Mouse (Mus musculus): ENCODE results near the gene 5730596B20Rik. TPM values are rescaled to one million over a fixed set of nuclear protein-coding genes. Genes with fewer than 3 reads are reported as not detected.

5730596B20Rik gene
- polyA plus RNA-seq, 1 experiment from 2014 or later, result 0.10 TPM

- peak within 1 kb of the TSS; percentile 14; the same call in 1 of the 2 replicates for H3K4me3 ChIP-seq (ENCODE audit: low read depth, low read length)
- H3K9me3 ChIP-seq (ENCODE audit: control insufficient read depth, low read length), result no peaks in the 10 kb centered on the region
- ATAC-seq (ENCODE audit: low read depth), result no peak
- no peak within 1 kb of the TSS for H3K27ac ChIP-seq (replicated peaks; ENCODE audit: low read depth, low read length)
- H3K27me3 ChIP-seq (replicated peaks; ENCODE audit: control insufficient read depth, insufficient read depth, low read length), result peaks cover 100% of the 10 kb centered on the region
- no peak within 1 kb of the TSS for H3K9ac ChIP-seq (ENCODE audit: low read depth, low read length)
- peak within 1 kb of the TSS; percentile 31; the same call in 1 of the 2 replicates for H3K4me2 ChIP-seq (ENCODE audit: low read depth, low read length)
- WGBS, result 3% methylated on average over 38 of the region's 47 CpGs
- DNase-seq (ENCODE audit: low spot score), result no peak
- no peaks in the 10 kb centered on the region for H3K36me3 ChIP-seq (ENCODE audit: control insufficient read depth, insufficient read depth, low read length)
- H3K4me1 ChIP-seq (ENCODE audit: control insufficient read depth, insufficient read depth, low read length), result 0 out of 2 replicates have a peak, but pooled peaks cover 4% of the 10 kb centered on the region
These were observed 31.0 kb downstream of the 5730596B20Rik start, which contains the start of gene Hoxa6 for GRCm38 (mm10) chr6:52208072-52208867. Gene Hoxa6, minus strand, starts transcription at chr6:52208722.

- Histone ChIP-seq H3K4me2 (ENCODE audit: low read depth, low read length) (peak overlapping the region; percentile 31; the same call in 1 of the 2 replicates), H3K27ac (replicated peaks; ENCODE audit: low read depth, low read length) (no peak overlapping the region), H3K27me3 (replicated peaks; ENCODE audit: control insufficient read depth, insufficient read depth, low read length) (peaks cover 100% of the 10 kb centered on the region)
These were observed 31.8 kb downstream of the 5730596B20Rik start for GRCm38 (mm10) chr6:52208868-52209684.

GRCm38 (mm10) chr6:52209685-52210046, 32.4 kb downstream of the 5730596B20Rik start:
- Histone ChIP-seq H3K27ac (replicated peaks; ENCODE audit: low read depth, low read length) (no peak overlapping the region), H3K4me2 (ENCODE audit: low read depth, low read length) (no peak overlapping the region), H3K9ac (ENCODE audit: low read depth, low read length) (no peak overlapping the region), H3K9me3 (ENCODE audit: control insufficient read depth, low read length) (no peaks in the 10 kb centered on the region), H3K4me3 (ENCODE audit: low read depth, low read length) (no peak overlapping the region), H3K4me1 (ENCODE audit: control insufficient read depth, insufficient read depth, low read length) (no peaks in the 10 kb centered on the region), H3K36me3 (ENCODE audit: control insufficient read depth, insufficient read depth, low read length) (no peaks in the 10 kb centered on the region), H3K27me3 (replicated peaks; ENCODE audit: control insufficient read depth, insufficient read depth, low read length) (peaks cover 100% of the 10 kb centered on the region)
- 10% methylated on average over 12 of the region's 12 CpGs for WGBS
- no peak for ATAC-seq (ENCODE audit: low read depth)
- DNase-seq (ENCODE audit: low spot score), result no peak

More at GRCm38 (mm10) chr6:52208868-52209684, 31.8 kb downstream of the 5730596B20Rik start:
- Histone ChIP-seq H3K4me3 (ENCODE audit: low read depth, low read length) (peak overlapping the region; percentile 14; the same call in 1 of the 2 replicates), H3K4me1 (ENCODE audit: control insufficient read depth, insufficient read depth, low read length) (0 out of 2 replicates have a peak, but pooled peaks cover under 1% of the 10 kb centered on the region), H3K9me3 (ENCODE audit: control insufficient read depth, low read length) (no peaks in the 10 kb centered on the region), H3K9ac (ENCODE audit: low read depth, low read length) (no peak overlapping the region), H3K36me3 (ENCODE audit: control insufficient read depth, insufficient read depth, low read length) (no peaks in the 10 kb centered on the region)
- WGBS, result 10% methylated on average over 13 of the region's 18 CpGs
- DNase-seq (ENCODE audit: low spot score) (no peak), ATAC-seq (ENCODE audit: low read depth) (no peak)

GRCm38 (mm10) chr6:52211170-52211935, 34.1 kb downstream of the 5730596B20Rik start:
- WGBS, result 1% methylated on average over 37 of the region's 37 CpGs
- Histone ChIP-seq H3K4me2 (ENCODE audit: low read depth, low read length) (0 out of 2 replicates have a peak overlapping the region, but pooled peaks have one; percentile 7), H3K4me3 (ENCODE audit: low read depth, low read length) (peak overlapping the region; percentile 16)

GRCm38 (mm10) chr6:52211961-52212360, 34.7 kb downstream of the 5730596B20Rik start:
- no peak for ATAC-seq (ENCODE audit: low read depth)
- Histone ChIP-seq H3K4me1 (ENCODE audit: control insufficient read depth, insufficient read depth, low read length) (0 out of 2 replicates have a peak, but pooled peaks cover 2% of the 10 kb centered on the region), H3K36me3 (ENCODE audit: control insufficient read depth, insufficient read depth, low read length) (no peaks in the 10 kb centered on the region), H3K27me3 (replicated peaks; ENCODE audit: control insufficient read depth, insufficient read depth, low read length) (peaks cover 100% of the 10 kb centered on the region), H3K4me2 (ENCODE audit: low read depth, low read length) (no peak overlapping the region), H3K9me3 (ENCODE audit: control insufficient read depth, low read length) (no peaks in the 10 kb centered on the region), H3K4me3 (ENCODE audit: low read depth, low read length) (peak overlapping the region; percentile 16), H3K9ac (ENCODE audit: low read depth, low read length) (no peak overlapping the region), H3K27ac (replicated peaks; ENCODE audit: low read depth, low read length) (no peak overlapping the region)
- no peak for DNase-seq (ENCODE audit: low spot score)
- WGBS, result 7% methylated on average over 13 of the region's 13 CpGs

More at GRCm38 (mm10) chr6:52211170-52211935, 34.1 kb downstream of the 5730596B20Rik start:
- Histone ChIP-seq H3K9me3 (ENCODE audit: control insufficient read depth, low read length) (no peaks in the 10 kb centered on the region), H3K36me3 (ENCODE audit: control insufficient read depth, insufficient read depth, low read length) (no peaks in the 10 kb centered on the region), H3K9ac (ENCODE audit: low read depth, low read length) (no peak overlapping the region), H3K27ac (replicated peaks; ENCODE audit: low read depth, low read length) (no peak overlapping the region), H3K4me1 (ENCODE audit: control insufficient read depth, insufficient read depth, low read length) (no peaks in the 10 kb centered on the region), H3K27me3 (replicated peaks; ENCODE audit: control insufficient read depth, insufficient read depth, low read length) (peaks cover 100% of the 10 kb centered on the region)
- DNase-seq (ENCODE audit: low spot score) (peak; percentile 77), ATAC-seq (ENCODE audit: low read depth) (peak; percentile 69)

- DNase-seq (ENCODE audit: low spot score) (no peak), ATAC-seq (ENCODE audit: low read depth) (no peak)
- Histone ChIP-seq H3K9ac (ENCODE audit: low read depth, low read length) (no peak overlapping the region), H3K4me2 (ENCODE audit: low read depth, low read length) (peak overlapping the region; percentile 23; the same call in 1 of the 2 replicates), H3K27ac (replicated peaks; ENCODE audit: low read depth, low read length) (no peak overlapping the region), H3K9me3 (ENCODE audit: control insufficient read depth, low read length) (no peaks in the 10 kb centered on the region), H3K4me3 (ENCODE audit: low read depth, low read length) (peak overlapping the region; percentile 19; the same call in 1 of the 2 replicates), H3K4me1 (ENCODE audit: control insufficient read depth, insufficient read depth, low read length) (peaks cover 6% of the 10 kb centered on the region; the same call in 1 of the 2 replicates), H3K27me3 (replicated peaks; ENCODE audit: control insufficient read depth, insufficient read depth, low read length) (peaks cover 100% of the 10 kb centered on the region), H3K36me3 (ENCODE audit: control insufficient read depth, insufficient read depth, low read length) (no peaks in the 10 kb centered on the region)
- WGBS, result 2% methylated on average over 22 of the region's 22 CpGs
These were observed 35.3 kb downstream of the 5730596B20Rik start for GRCm38 (mm10) chr6:52212556-52213118.

GRCm38 (mm10) chr6:52213119-52213986, 36.1 kb downstream of the 5730596B20Rik start, which contains the start of the genes Hoxa3 and Gm28308:
Gene Hoxa3, minus strand, starts transcription at chr6:52213336.
Gene Gm28308, minus strand, starts transcription at chr6:52213339.
- Histone ChIP-seq H3K9ac (ENCODE audit: low read depth, low read length) (no peak within 1 kb of the TSS), H3K9me3 (ENCODE audit: control insufficient read depth, low read length) (no peaks in the 10 kb centered on the region), H3K4me2 (ENCODE audit: low read depth, low read length) (peak within 1 kb of the TSS; percentile 23; the same call in 1 of the 2 replicates), H3K27ac (replicated peaks; ENCODE audit: low read depth, low read length) (no peak within 1 kb of the TSS), H3K4me1 (ENCODE audit: control insufficient read depth, insufficient read depth, low read length) (peaks cover 7% of the 10 kb centered on the region; the same call in 1 of the 2 replicates), H3K36me3 (ENCODE audit: control insufficient read depth, insufficient read depth, low read length) (no peaks in the 10 kb centered on the region), H3K27me3 (replicated peaks; ENCODE audit: control insufficient read depth, insufficient read depth, low read length) (peaks cover 100% of the 10 kb centered on the region), H3K4me3 (ENCODE audit: low read depth, low read length) (peak within 1 kb of the TSS; percentile 19)
- 2% methylated on average over 38 of the region's 38 CpGs for WGBS
- ATAC-seq (ENCODE audit: low read depth) (no peak), DNase-seq (ENCODE audit: low spot score) (no peak)
